Mouse (Mus musculus): ENCODE data around the gene Trim11.

Gene Trim11

GRCm38 (mm10) chr11:58957226-58957914, 20.5 kb upstream of the Trim11 start:
- no peak for DNase-seq (ENCODE audit: low read depth)

- DNase-seq (ENCODE audit: low read depth) = no peak
Measured at GRCm38 (mm10) chr11:58958536-58958935, 19.4 kb upstream of the Trim11 start.

GRCm38 (mm10) chr11:58959186-58959825, 18.6 kb upstream of the Trim11 start:
- DNase-seq (ENCODE audit: low read depth) = no peak

GRCm38 (mm10) chr11:58959921-58960465, 17.9 kb upstream of the Trim11 start:
- DNase-seq (ENCODE audit: low read depth) = peak; percentile 64

GRCm38 (mm10) chr11:58961364-58962177, 16.3 kb upstream of the Trim11 start:
- DNase-seq (ENCODE audit: low read depth) = no peak

- no peak for DNase-seq (ENCODE audit: low read depth)
Measured at GRCm38 (mm10) chr11:58963543-58963942, 14.3 kb upstream of the Trim11 start.

- no peak for DNase-seq (ENCODE audit: low read depth)
Measured at GRCm38 (mm10) chr11:58964216-58964615, 13.7 kb upstream of the Trim11 start.

- DNase-seq (ENCODE audit: low read depth) = no peak
Measured at GRCm38 (mm10) chr11:58965001-58965760, 12.7 kb upstream of the Trim11 start.

GRCm38 (mm10) chr11:58967346-58967745, 10.5 kb upstream of the Trim11 start:
- DNase-seq (ENCODE audit: low read depth) = no peak

GRCm38 (mm10) chr11:58968551-58968950, 9.3 kb upstream of the Trim11 start:
- DNase-seq (ENCODE audit: low read depth) = no peak

- no peak for DNase-seq (ENCODE audit: low read depth)
Measured at GRCm38 (mm10) chr11:58969027-58969426, 8.9 kb upstream of the Trim11 start.

GRCm38 (mm10) chr11:58969659-58970058, 8.2 kb upstream of the Trim11 start:
- DNase-seq (ENCODE audit: low read depth) = no peak

- no peak for DNase-seq (ENCODE audit: low read depth)
Measured at GRCm38 (mm10) chr11:58970831-58971530, 6.9 kb upstream of the Trim11 start.

- no peak for DNase-seq (ENCODE audit: low read depth)
Measured at GRCm38 (mm10) chr11:58971796-58972195, 6.1 kb upstream of the Trim11 start.

- DNase-seq (ENCODE audit: low read depth) = no peak
Measured at GRCm38 (mm10) chr11:58974414-58974813, 3.5 kb upstream of the Trim11 start.

- DNase-seq (ENCODE audit: low read depth) = no peak
Measured at GRCm38 (mm10) chr11:58977150-58977549, 743 bp upstream of the Trim11 start.

GRCm38 (mm10) chr11:58977607-58978026, 276 bp upstream of the Trim11 start:
- no peak for DNase-seq (ENCODE audit: low read depth)

GRCm38 (mm10) chr11:58978706-58979030, 775 bp downstream of the Trim11 start:
- DNase-seq (ENCODE audit: low read depth) = no peak

- DNase-seq (ENCODE audit: low read depth) = no peak
Measured at GRCm38 (mm10) chr11:58979183-58979582, 1.3 kb downstream of the Trim11 start.

- no peak for DNase-seq (ENCODE audit: low read depth)
Measured at GRCm38 (mm10) chr11:58979661-58980060, 1.8 kb downstream of the Trim11 start.

- DNase-seq (ENCODE audit: low read depth) = no peak
Measured at GRCm38 (mm10) chr11:58980381-58980990, 2.6 kb downstream of the Trim11 start.
